ENCODE assay signal across 19 mouse cellular contexts in the genomic region with DNA sequence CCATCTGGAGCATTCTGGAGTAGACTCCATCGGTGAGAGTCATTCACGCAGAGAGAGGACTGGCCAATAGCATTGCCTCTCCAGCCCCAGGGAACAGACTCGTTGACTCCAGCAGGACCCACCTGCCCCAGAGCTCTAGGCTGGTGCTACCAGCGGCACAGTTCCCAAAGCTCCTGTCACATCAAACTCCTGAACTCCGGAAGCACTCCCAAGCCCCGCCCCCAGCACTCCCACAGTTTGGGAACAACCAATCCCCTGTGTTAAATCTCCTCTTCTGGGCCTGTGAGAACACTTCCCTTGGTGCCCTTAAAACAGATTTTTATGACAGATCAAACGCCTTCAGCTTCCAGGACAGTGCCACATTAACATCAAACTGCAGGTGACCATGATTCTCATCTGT.
"Had no signal": no experiment of that assay in that cellular context is flagged by ENCODE, and none has a peak within 500 bp of the region (broad histone marks: within the 10 kb centered on the region; RNA-seq: fewer than 3 reads in every experiment).

No protein-coding gene starts in this region.

- DNase-seq: liver, embryonic 13.5 days; liver, postnatal 0 days; lung, adult 2 months; lung, postnatal 14 days; lung, postnatal 36 days; right cerebral cortex, postnatal 14 days; spleen, adult 18-20 months; thymus, adult 2 months; thymus, postnatal 25 days; thymus, postnatal 4 days had no signal

- H3K4me1 ChIP-seq: liver, embryonic 13.5 days; liver, embryonic 15.5 days; megakaryocyte, embryonic 14.5 days; midbrain, embryonic 15.5 days; stomach, embryonic 15.5 days had no signal

- H3K27ac ChIP-seq: liver, embryonic 13.5 days; liver, embryonic 15.5 days; lung, embryonic 15.5 days; macrophage; midbrain, embryonic 13.5 days; midbrain, embryonic 15.5 days; neural tube, embryonic 12.5 days; stomach, embryonic 15.5 days; stomach, postnatal 0 days had no signal

- H3K9me3 ChIP-seq: liver, embryonic 13.5 days; liver, embryonic 15.5 days; lung, embryonic 15.5 days; megakaryocyte, embryonic 14.5 days; midbrain, embryonic 13.5 days; midbrain, embryonic 15.5 days; neural tube, embryonic 12.5 days; stomach, embryonic 15.5 days had no signal

- H3K36me3 ChIP-seq: liver, embryonic 13.5 days; liver, embryonic 15.5 days; lung, embryonic 15.5 days; midbrain, embryonic 13.5 days; midbrain, embryonic 15.5 days; neural tube, embryonic 12.5 days; stomach, embryonic 15.5 days had no signal

- H3K27me3 ChIP-seq: liver, embryonic 13.5 days; liver, embryonic 15.5 days; lung, embryonic 15.5 days; midbrain, embryonic 15.5 days; neural tube, embryonic 12.5 days; stomach, embryonic 15.5 days had no signal

- H3K4me3 ChIP-seq: liver, embryonic 13.5 days; liver, embryonic 15.5 days; lung, embryonic 15.5 days; megakaryocyte, embryonic 14.5 days; midbrain, embryonic 13.5 days; midbrain, embryonic 15.5 days; neural tube, embryonic 12.5 days; stomach, embryonic 15.5 days had no signal
